Mouse (Mus musculus) midbrain, embryonic 13.5 days (tissue): ENCODE measurements around the gene Pheta1. TPM values are rescaled to one million over a fixed set of nuclear protein-coding genes. Genes with fewer than 3 reads are reported as not detected.
A peak's percentile ranks its signal among the peaks of the same experiment; 100 is the strongest.

Experiments
- ATAC-seq: fragments of 200-750 bp; cut with Nextera tagmentation; 2 replicates; pipeline ENCODE4 v1.8.0; 2017; ENCODE audit warnings: mild to moderate bottlenecking, moderate TSS enrichment, moderate library complexity
- H3K27ac ChIP-seq: fragments of 300-500 bp; sonication (generic); 2 replicates; pipeline ENCODE4 v1.5.1; 2015; ENCODE audit warnings: inconsistent platforms, mild to moderate bottlenecking, moderate library complexity
- H3K27me3 ChIP-seq: fragments of 300-500 bp; sonication (generic); 2 replicates; pipeline ENCODE4 v1.6.1; 2015; ENCODE audit warnings: mild to moderate bottlenecking, inconsistent platforms
- H3K36me3 ChIP-seq: fragments of 300-500 bp; sonication (generic); 2 replicates; pipeline ENCODE4 v1.6.1; 2015; ENCODE audit warnings: mild to moderate bottlenecking, inconsistent platforms
- H3K4me1 ChIP-seq: fragments of 300-500 bp; sonication (generic); replicated peaks from 2 replicates; pipeline ENCODE4 v1.6.1; 2015; ENCODE audit warnings: inconsistent platforms
- H3K4me2 ChIP-seq: fragments of 300-500 bp; sonication (generic); replicated peaks from 2 replicates; pipeline ENCODE4 v1.6.1; 2015; ENCODE audit warnings: moderate library complexity, mild to moderate bottlenecking, inconsistent platforms
- H3K4me3 ChIP-seq: fragments of 300-500 bp; sonication (generic); replicated peaks from 2 replicates; pipeline ENCODE4 v1.5.1; 2015; ENCODE audit warnings: mild to moderate bottlenecking, inconsistent platforms
- H3K9ac ChIP-seq: fragments of 300-500 bp; sonication (generic); replicated peaks from 2 replicates; pipeline ENCODE4 v1.6.1; 2015; ENCODE audit warnings: mild to moderate bottlenecking, inconsistent platforms
- H3K9me3 ChIP-seq: fragments of 300-500 bp; sonication (generic); 2 replicates; pipeline ENCODE4 v1.6.1; 2016; ENCODE audit warnings: mild to moderate bottlenecking, inconsistent platforms
- WGBS: fragments of 180-500 bp; shearing (Covaris S2); methylation state at CpG from one replicate; pipeline ENCODE4 v1.1.7; 2015; 5-methylcytosine and 5-hydroxymethylcytosine counted together
- polyA plus RNA-seq: library from polyadenylated mRNA; unstranded; fragments of >200 nt; fragmentation: Nextera tagmentation; extraction: Ambion mirVana; gene quantifications from 2 replicates; pipeline ENCODE4 v1.2.1, GENCODE M21; 2015

Pheta1 gene
- polyA plus RNA-seq, 1 experiment from 2014 or later = 56.8 TPM

DNA sequence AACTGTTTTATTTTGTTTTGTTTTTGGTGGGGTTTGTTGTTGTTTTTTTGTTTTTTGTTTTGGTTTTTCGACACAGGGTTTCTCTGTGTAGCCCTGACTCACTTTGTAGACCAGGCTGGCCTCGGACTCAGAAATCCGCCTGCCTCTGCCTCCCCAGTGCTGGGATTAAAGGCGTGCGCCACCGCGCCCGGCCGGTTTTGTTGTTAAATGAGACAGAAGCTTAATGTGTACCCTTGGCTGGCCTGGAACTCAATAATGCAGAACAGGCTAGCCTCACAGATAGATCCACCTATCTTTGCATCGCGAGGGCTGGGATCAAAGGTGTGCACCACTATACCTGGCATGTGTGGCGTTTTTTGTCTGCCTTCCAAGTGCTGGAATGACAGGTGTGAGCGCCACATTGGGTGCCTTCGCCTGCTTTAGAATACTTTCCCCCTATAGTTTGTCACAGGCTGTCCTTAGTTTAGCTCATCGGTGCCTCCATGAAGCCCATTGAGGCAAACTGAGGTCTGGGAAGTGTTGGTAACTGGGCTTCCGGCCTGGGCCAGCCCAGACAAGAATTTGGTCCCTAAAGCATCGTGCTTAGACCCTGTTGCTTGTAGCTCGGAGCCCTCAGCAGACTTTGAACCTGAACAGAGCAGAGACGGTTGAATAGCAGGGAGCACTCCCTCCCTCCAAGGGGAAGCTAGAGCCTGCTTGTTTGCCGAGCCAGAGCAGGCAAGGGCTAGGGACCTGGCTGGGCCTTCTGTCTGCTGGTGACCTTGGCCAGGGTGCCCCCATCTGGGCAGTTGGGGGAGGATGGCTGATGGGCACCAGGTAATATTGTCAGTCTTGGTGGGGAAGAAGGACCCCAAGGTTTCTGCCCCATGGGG is 930 bp downstream of the Pheta1 start:
- Histone ChIP-seq H3K9me3 (no peaks in the 10 kb centered on the region), H3K27ac (peak overlapping the region; percentile 36; the same call in 1 of the 2 replicates), H3K36me3 (peaks cover 34% of the 10 kb centered on the region), H3K9ac (peak overlapping the region; percentile 91), H3K27me3 (peaks cover 11% of the 10 kb centered on the region), H3K4me3 (peak overlapping the region; percentile 89), H3K4me1 (peaks cover 47% of the 10 kb centered on the region), H3K4me2 (peak overlapping the region; percentile 80)
- WGBS = 40% methylated on average over 20 of the region's 20 CpGs
- no peak for ATAC-seq

GRCm38 (mm10) chr5:121853368-121854051 is 4.7 kb downstream of the Pheta1 start:
- Histone ChIP-seq H3K36me3 (peaks cover 46% of the 10 kb centered on the region), H3K4me2 (no peak overlapping the region), H3K9ac (no peak overlapping the region), H3K4me3 (no peak overlapping the region), H3K27me3 (no peaks in the 10 kb centered on the region), H3K4me1 (peaks cover 42% of the 10 kb centered on the region), H3K9me3 (no peaks in the 10 kb centered on the region), H3K27ac (peak overlapping the region; percentile 45)
- 89% methylated on average over 9 of the region's 9 CpGs for WGBS
- ATAC-seq = no peak

DNA sequence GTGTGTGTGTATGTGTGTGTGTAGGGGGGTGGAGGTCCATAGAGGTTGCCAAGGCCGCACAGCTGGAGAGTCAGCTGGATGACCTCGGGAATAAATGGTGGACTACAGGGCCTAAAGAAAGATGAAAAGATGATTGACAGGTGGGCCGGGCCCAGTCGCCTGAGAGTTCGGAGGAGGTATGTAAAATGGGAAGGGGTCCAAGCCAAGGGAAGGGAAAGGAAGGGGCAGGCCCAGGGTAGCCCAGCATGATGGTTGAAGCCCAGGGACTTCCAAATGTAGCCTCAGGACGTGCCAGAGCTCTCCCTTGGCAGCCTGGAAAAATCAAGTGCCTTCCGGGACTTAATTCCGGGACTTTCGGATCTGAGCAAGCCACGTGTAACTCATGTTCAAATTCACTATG is 6.0 kb downstream of the Pheta1 start:
- no peak for ATAC-seq
- 56% methylated on average over 10 of the region's 10 CpGs for WGBS
- Histone ChIP-seq H3K36me3 (peaks cover 56% of the 10 kb centered on the region), H3K27me3 (no peaks in the 10 kb centered on the region), H3K4me2 (no peak overlapping the region), H3K4me1 (peaks cover 38% of the 10 kb centered on the region), H3K9ac (no peak overlapping the region), H3K9me3 (no peaks in the 10 kb centered on the region), H3K4me3 (no peak overlapping the region), H3K27ac (peak overlapping the region; percentile 19; the same call in 1 of the 2 replicates)

- peaks cover 67% of the 10 kb centered on the region for H3K36me3 ChIP-seq
- peaks cover 18% of the 10 kb centered on the region for H3K4me1 ChIP-seq
- H3K9ac ChIP-seq = no peak overlapping the region
- H3K4me2 ChIP-seq = no peak overlapping the region
- 93% methylated on average over 11 of the region's 11 CpGs for WGBS
- H3K27me3 ChIP-seq = no peaks in the 10 kb centered on the region
- 0 out of 2 replicates have a peak, but pooled peaks cover 6% of the 10 kb centered on the region for H3K9me3 ChIP-seq
- H3K27ac ChIP-seq = no peak overlapping the region
- ATAC-seq = no peak
- no peak overlapping the region for H3K4me3 ChIP-seq
Observed at GRCm38 (mm10) chr5:121856740-121857139, 8.0 kb downstream of the Pheta1 start.

DNA sequence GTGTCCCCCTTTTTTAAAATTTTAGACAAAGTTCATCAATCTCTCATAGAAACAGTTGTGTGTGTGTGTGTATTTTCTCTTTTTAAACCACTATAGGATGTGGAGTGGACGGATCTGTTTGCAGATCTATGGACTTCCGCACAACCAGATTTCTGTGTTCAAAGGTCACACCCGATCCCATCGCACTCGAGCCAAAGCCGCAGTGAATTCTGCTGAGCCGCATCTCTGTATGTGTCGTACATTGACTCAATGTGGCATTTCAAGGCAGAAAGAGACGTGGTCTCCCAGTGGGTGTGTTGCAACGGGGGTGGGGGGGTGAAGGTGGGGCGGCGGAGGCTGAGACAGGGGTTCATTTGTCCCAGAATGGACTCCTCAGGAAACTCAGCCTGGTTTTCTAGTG is 9.6 kb downstream of the Pheta1 start:
- no peak overlapping the region for H3K9ac ChIP-seq
- peaks cover 50% of the 10 kb centered on the region for H3K36me3 ChIP-seq
- H3K4me1 ChIP-seq = peaks cover 16% of the 10 kb centered on the region
- H3K4me2 ChIP-seq = no peak overlapping the region
- H3K27me3 ChIP-seq = no peaks in the 10 kb centered on the region
- H3K27ac ChIP-seq = no peak overlapping the region
- no peak overlapping the region for H3K4me3 ChIP-seq
- 90% methylated on average over 12 of the region's 12 CpGs for WGBS
- ATAC-seq = no peak
- H3K9me3 ChIP-seq = 0 out of 2 replicates have a peak, but pooled peaks cover 6% of the 10 kb centered on the region

DNA sequence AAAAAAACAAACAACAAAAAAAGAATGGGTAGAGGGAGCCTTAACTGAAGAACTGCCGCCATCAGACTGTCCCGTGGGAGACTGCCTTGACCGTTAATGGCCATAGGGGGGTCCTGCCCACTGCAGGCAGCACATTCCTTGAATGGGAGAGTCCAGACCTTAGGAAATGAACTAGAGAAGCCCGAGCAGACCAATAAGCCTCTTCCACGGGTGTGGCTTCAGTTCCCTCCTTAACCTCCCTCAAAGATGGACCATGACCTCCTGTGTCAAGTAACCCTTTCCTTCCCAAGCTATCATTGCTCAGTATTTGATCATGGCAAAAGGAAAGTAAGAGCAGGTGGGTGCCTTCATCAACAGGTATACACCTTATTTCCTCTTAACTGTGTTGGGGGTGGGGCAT is 13.2 kb downstream of the Pheta1 start:
- H3K4me2 ChIP-seq = no peak overlapping the region
- H3K4me1 ChIP-seq = 0 out of 2 replicates have a peak, but pooled peaks cover 4% of the 10 kb centered on the region
- H3K9ac ChIP-seq = no peak overlapping the region
- ATAC-seq = no peak
- no peak overlapping the region for H3K4me3 ChIP-seq
- H3K27me3 ChIP-seq = no peaks in the 10 kb centered on the region
- H3K27ac ChIP-seq = no peak overlapping the region
- 0 out of 2 replicates have a peak, but pooled peaks cover 6% of the 10 kb centered on the region for H3K9me3 ChIP-seq
- WGBS = 68% methylated on average over 5 of the region's 5 CpGs
- peaks cover 53% of the 10 kb centered on the region for H3K36me3 ChIP-seq

DNA sequence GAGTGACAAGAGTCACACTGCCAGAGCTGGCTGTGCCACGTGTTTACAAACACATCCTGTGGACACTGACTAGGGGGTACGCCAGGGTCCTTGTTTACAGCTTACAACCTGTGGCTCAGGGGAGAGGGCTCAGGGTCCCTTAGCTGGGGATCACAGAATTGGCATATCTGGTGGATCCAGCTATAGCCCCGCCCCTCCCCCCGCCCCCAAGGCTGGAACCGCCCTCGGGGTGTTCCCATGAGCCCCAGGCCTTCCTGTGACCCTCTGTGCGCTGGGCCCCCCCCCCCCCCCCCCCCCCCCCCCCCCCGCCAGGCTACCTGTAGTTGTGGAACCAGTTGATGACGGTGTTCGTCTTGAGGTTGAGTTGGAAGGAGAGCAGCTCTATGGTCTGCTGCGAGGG is 15.5 kb downstream of the Pheta1 start:
- no peak for ATAC-seq
- Histone ChIP-seq H3K4me2 (no peak overlapping the region), H3K36me3 (peaks cover 62% of the 10 kb centered on the region), H3K9me3 (0 out of 2 replicates have a peak, but pooled peaks cover 6% of the 10 kb centered on the region), H3K4me1 (0 out of 2 replicates have a peak, but pooled peaks cover 4% of the 10 kb centered on the region), H3K9ac (no peak overlapping the region), H3K27me3 (no peaks in the 10 kb centered on the region), H3K27ac (no peak overlapping the region), H3K4me3 (no peak overlapping the region)
- 14% methylated on average over 8 of the region's 11 CpGs for WGBS

DNA sequence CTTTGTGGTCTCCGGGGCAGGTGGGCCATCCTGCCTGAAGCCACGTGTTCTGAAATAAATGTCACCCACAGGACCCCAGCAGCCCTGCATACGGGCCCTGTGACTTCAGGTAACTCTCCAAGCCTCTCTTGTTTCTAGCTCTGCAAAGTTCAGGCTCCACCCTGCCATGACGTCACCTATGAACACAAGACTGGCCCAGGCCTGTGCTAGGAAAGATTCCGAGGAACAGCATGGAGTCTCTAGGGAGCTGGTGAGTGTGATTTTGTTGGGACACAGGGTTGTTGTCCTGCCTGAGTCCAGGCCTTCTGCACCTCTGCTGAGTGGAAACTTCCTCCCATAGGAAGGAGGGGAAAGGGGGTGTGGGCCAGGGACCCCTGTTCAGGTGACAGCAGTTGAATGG is 19.2 kb downstream of the Pheta1 start:
- Histone ChIP-seq H3K4me3 (no peak overlapping the region), H3K27me3 (no peaks in the 10 kb centered on the region), H3K4me1 (0 out of 2 replicates have a peak, but pooled peaks cover 4% of the 10 kb centered on the region), H3K27ac (no peak overlapping the region), H3K36me3 (peaks cover 48% of the 10 kb centered on the region), H3K9me3 (no peaks in the 10 kb centered on the region), H3K9ac (no peak overlapping the region), H3K4me2 (no peak overlapping the region)
- no peak for ATAC-seq
- 70% methylated on average over 5 of the region's 5 CpGs for WGBS

- ATAC-seq = no peak
- H3K4me3 ChIP-seq = no peak overlapping the region
- no peak overlapping the region for H3K27ac ChIP-seq
- H3K4me1 ChIP-seq = no peaks in the 10 kb centered on the region
- H3K27me3 ChIP-seq = no peaks in the 10 kb centered on the region
- H3K36me3 ChIP-seq = peaks cover 67% of the 10 kb centered on the region
- H3K9ac ChIP-seq = no peak overlapping the region
- WGBS = 82% methylated on average over 6 of the region's 6 CpGs
- no peak overlapping the region for H3K4me2 ChIP-seq
- no peaks in the 10 kb centered on the region for H3K9me3 ChIP-seq
Observed at GRCm38 (mm10) chr5:121870832-121871231, 22.0 kb downstream of the Pheta1 start.

- Histone ChIP-seq H3K27ac (no peak overlapping the region), H3K36me3 (peaks cover 68% of the 10 kb centered on the region), H3K27me3 (no peaks in the 10 kb centered on the region), H3K4me2 (no peak overlapping the region), H3K4me3 (no peak overlapping the region), H3K9me3 (no peaks in the 10 kb centered on the region), H3K9ac (no peak overlapping the region), H3K4me1 (no peaks in the 10 kb centered on the region)
- WGBS = 91% methylated on average over 13 of the region's 13 CpGs
- ATAC-seq = no peak
Observed at GRCm38 (mm10) chr5:121871515-121872030, 22.8 kb downstream of the Pheta1 start.

DNA sequence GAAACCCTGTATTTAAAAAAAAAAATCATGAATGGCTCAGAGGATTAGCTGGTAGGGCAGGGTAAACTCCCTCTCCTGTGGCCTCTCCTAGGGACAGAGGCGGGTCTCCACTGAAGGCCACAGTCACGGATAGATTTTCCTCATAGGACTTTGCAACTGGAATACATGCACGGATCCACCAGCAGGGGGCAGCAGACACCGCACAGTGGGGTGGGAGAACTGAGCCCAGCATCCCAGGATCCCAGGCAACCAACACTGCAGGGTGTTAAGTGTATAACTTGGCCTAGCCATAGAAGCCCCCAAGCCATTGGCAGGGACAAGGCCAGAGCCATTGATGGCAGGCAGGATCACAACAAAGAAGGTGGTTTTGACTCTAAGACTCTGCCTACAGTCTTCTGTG is 23.4 kb downstream of the Pheta1 start:
- WGBS = 9% methylated on average over 4 of the region's 4 CpGs
- no peak overlapping the region for H3K4me3 ChIP-seq
- no peak overlapping the region for H3K4me2 ChIP-seq
- H3K9me3 ChIP-seq = no peaks in the 10 kb centered on the region
- H3K36me3 ChIP-seq = peaks cover 68% of the 10 kb centered on the region
- no peak overlapping the region for H3K27ac ChIP-seq
- H3K27me3 ChIP-seq = no peaks in the 10 kb centered on the region
- H3K9ac ChIP-seq = no peak overlapping the region
- peak; percentile 79 for ATAC-seq
- no peaks in the 10 kb centered on the region for H3K4me1 ChIP-seq

- Histone ChIP-seq H3K9ac (no peak overlapping the region), H3K4me2 (no peak overlapping the region), H3K4me3 (no peak overlapping the region), H3K27ac (no peak overlapping the region), H3K36me3 (peaks cover 55% of the 10 kb centered on the region), H3K4me1 (no peaks in the 10 kb centered on the region), H3K27me3 (no peaks in the 10 kb centered on the region), H3K9me3 (no peaks in the 10 kb centered on the region)
- 90% methylated on average over 12 of the region's 12 CpGs for WGBS
- no peak for ATAC-seq
Observed at GRCm38 (mm10) chr5:121875041-121875440, 26.3 kb downstream of the Pheta1 start.
